Mouse (Mus musculus) brain, embryonic 14.5 days (tissue): ENCODE results near the gene Anxa8.

Source experiments
- CTCF ChIP-seq: fragments of 200-500 bp; IDR thresholded peaks from 2 replicates; pipeline ENCODE4 v1.5.1; 2012; ENCODE audit warnings: inconsistent platforms, mild to moderate bottlenecking, moderate library complexity, borderline replicate concordance; ENCODE audit not compliant: insufficient read depth, insufficient read length; ENCODE audit errors: extremely low read depth
- POLR2A ChIP-seq: fragments of 200-500 bp; IDR thresholded peaks from 2 replicates; pipeline ENCODE4 v1.6.1; 2012; ENCODE audit warnings: mild to moderate bottlenecking, inconsistent platforms, borderline replicate concordance; ENCODE audit not compliant: poor library complexity, insufficient read depth, insufficient read length, severe bottlenecking; ENCODE audit errors: extremely low read depth

DNA sequence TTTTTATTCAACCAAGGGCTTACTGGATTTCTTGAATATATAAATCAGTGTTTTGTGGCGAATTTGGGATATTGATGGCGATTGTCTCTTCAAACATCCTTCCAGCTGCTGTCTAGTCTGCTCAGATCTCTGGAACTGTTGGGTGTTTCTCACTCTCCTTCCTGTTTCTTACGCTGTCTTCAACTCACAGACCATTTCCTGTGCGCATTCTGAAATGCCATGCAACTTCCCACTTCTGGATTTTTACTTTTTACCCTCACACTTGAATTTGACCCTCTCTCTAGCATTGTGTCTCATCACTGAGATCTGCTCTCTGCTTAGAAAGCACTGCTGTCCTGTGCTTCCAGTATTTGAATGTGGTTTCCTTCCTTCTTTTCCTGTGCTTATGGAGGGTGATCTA, 21.8 kb downstream of the Anxa8 start:
- TF ChIP-seq POLR2A (no peak), CTCF (no peak)
